Mouse (Mus musculus) stomach, postnatal 0 days (tissue): ENCODE data around the gene Ralgapb. TPM values are rescaled to one million over a fixed set of nuclear protein-coding genes. Genes with fewer than 3 reads are reported as not detected.
A peak's percentile ranks its signal among the peaks of the same experiment; 100 is the strongest.

Experiments
- ATAC-seq: fragments of 200-750 bp; cut with Nextera tagmentation; 2 replicates; pipeline ENCODE4 v1.8.0; 2017; ENCODE audit not compliant: low FRiP score, low TSS enrichment
- DNase-seq: peaks from one replicate; pipeline ENCODE4 v3.0.0-alpha.2; 2016; ENCODE audit warnings: low spot score
- H3K27ac ChIP-seq: fragments of 300-500 bp; sonication (generic); replicated peaks from 2 replicates; pipeline ENCODE4 v1.5.1; 2014; ENCODE audit warnings: mild to moderate bottlenecking, control low read depth
- H3K27me3 ChIP-seq: fragments of 300-500 bp; sonication (generic); 2 replicates; pipeline ENCODE4 v1.6.1; 2014; ENCODE audit warnings: low read length; ENCODE audit not compliant: control insufficient read depth, insufficient read depth
- H3K36me3 ChIP-seq: fragments of 300-500 bp; sonication (generic); 2 replicates; pipeline ENCODE4 v1.6.1; 2014; ENCODE audit warnings: low read length, mixed read lengths; ENCODE audit not compliant: control insufficient read depth, insufficient read depth
- H3K4me1 ChIP-seq: fragments of 300-500 bp; sonication (generic); replicated peaks from 2 replicates; pipeline ENCODE4 v1.6.1; 2014; ENCODE audit warnings: antibody characterized with exemption; ENCODE audit not compliant: control insufficient read depth, insufficient read depth
- H3K4me2 ChIP-seq: fragments of 300-500 bp; sonication (generic); replicated peaks from 2 replicates; pipeline ENCODE4 v1.6.1; 2014; ENCODE audit warnings: low read depth, mild to moderate bottlenecking, control low read depth, moderate library complexity
- H3K4me3 ChIP-seq: fragments of 300-500 bp; sonication (generic); 2 replicates; pipeline ENCODE4 v1.5.1; 2014; ENCODE audit warnings: low read depth, low read length, control low read depth
- H3K9ac ChIP-seq: fragments of 300-500 bp; sonication (generic); 2 replicates; pipeline ENCODE4 v1.6.1; 2014; ENCODE audit warnings: mild to moderate bottlenecking, low read length, control low read depth, mixed read lengths
- H3K9me3 ChIP-seq: fragments of 300-500 bp; sonication (generic); 2 replicates; pipeline ENCODE4 v1.6.1; 2016; ENCODE audit warnings: low read length; ENCODE audit not compliant: control insufficient read depth
- CTCF ChIP-seq: IDR thresholded peaks from 2 replicates; pipeline ENCODE4 v1.5.1; 2016; ENCODE audit warnings: antibody characterized with exemption, low read depth, mild to moderate bottlenecking, moderate library complexity
- EP300 ChIP-seq: optimal IDR thresholded peaks from 2 replicates; pipeline ENCODE3; 2016; ENCODE audit warnings: antibody characterized with exemption
- WGBS: fragments of 180-500 bp; shearing (Covaris S2); extraction: QIAGEN DNeasy Blood & Tissue Kit; methylation state at CpG from one replicate; pipeline ENCODE4 v1.1.7; 2014; 5-methylcytosine and 5-hydroxymethylcytosine counted together
- polyA plus RNA-seq: library from polyadenylated mRNA; unstranded; fragments of >200 nt; fragmentation: Nextera tagmentation; extraction: Ambion mirVana; gene quantifications from 2 replicates; pipeline ENCODE4 v1.2.1, GENCODE M21; 2015

The Ralgapb gene
- 11.4 and 14.1 TPM in 2 replicates for polyA plus RNA-seq

DNA sequence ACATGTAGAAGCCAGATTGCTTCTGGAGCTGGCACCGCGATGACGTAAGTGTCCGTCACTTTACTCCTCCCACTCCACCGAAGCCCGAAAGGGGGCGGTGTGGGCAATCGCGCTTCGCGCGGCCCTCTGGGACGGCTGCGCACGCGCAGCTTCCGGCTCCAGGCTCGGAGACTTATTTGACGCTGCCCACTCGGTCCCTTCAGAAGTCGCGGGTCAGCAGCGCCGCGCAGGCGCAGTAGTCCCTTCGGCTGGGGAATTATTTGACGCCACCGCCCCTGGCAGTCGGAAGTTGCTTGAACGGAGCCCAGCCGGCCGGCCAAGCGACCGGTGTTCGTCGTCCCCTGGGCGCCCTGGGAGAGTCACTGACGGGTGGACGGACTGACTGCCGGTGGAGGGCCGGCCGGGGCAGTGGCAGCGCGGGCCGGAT, at the start of gene Ralgapb:
Gene Ralgapb (plus strand): TSS at position 254 of the 427 bp plus-strand sequence.
- H3K36me3 ChIP-seq, result no peaks in the 10 kb centered on the region
- H3K4me1 ChIP-seq, result 0 out of 2 replicates have a peak, but pooled peaks cover 5% of the 10 kb centered on the region
- H3K9me3 ChIP-seq, result no peaks in the 10 kb centered on the region
- DNase-seq (peak; percentile 98), ATAC-seq (peak; percentile 89)
- TF ChIP-seq EP300 (no peak), CTCF (peak; percentile 80)
- H3K4me3 ChIP-seq, result peak within 1 kb of the TSS; percentile 85
- peak within 1 kb of the TSS; percentile 93 for H3K27ac ChIP-seq
- under 1% methylated on average over 45 of the region's 46 CpGs for WGBS
- peak within 1 kb of the TSS; percentile 90 for H3K4me2 ChIP-seq
- H3K9ac ChIP-seq, result peak within 1 kb of the TSS; percentile 91
- H3K27me3 ChIP-seq, result no peaks in the 10 kb centered on the region

DNA sequence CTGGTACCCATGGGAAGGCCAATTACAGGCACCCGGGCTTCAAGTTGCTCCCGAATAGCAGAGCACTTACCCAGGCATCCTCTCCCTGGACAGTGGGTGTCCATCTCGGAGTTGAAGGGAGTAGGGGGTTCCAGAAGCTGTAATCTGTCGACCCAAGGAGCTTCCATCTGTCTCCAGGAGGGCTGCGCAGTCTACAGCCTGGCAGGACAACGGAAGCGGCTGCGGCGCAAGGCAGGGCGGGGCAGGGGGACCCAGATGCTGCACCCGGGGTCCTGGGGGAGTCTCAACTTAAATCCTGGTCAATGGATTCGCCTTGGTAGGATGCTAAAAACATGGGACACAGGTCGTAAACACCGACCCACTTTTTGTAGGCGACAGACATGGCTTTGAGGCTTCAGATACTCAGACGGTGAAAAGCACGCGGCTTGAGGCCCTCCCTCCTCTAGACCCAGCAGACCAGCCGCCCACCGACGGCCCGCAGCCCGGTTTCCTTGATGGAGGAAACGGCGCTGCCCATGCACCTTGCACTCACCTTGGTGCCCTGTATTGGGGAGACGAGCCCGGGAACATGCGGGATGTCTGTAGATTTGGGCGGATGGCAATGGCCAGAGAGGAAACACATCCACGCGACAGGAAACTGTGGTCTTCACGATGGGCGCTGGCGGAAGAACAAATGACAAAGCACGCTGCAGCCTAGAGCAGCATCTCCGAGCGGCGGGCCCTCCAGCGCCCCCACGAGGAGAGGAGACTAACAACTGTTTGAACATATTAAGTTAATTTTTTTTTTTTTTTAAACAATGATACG, 48.6 kb upstream of the Ralgapb start:
- DNase-seq (peak; percentile 91), ATAC-seq (peak; percentile 87)
- Histone ChIP-seq H3K36me3 (peaks cover 27% of the 10 kb centered on the region), H3K4me1 (no peaks in the 10 kb centered on the region; the same call in 1 of the 2 replicates), H3K9ac (peak overlapping the region; percentile 88), H3K9me3 (no peaks in the 10 kb centered on the region), H3K27ac (peak overlapping the region; percentile 88), H3K4me3 (peak overlapping the region; percentile 67), H3K27me3 (no peaks in the 10 kb centered on the region), H3K4me2 (peak overlapping the region; percentile 83)
- peak; percentile 88 for TF ChIP-seq CTCF
- peak; percentile 28 for TF ChIP-seq EP300
- under 1% methylated on average over 41 of the region's 41 CpGs for WGBS

DNA sequence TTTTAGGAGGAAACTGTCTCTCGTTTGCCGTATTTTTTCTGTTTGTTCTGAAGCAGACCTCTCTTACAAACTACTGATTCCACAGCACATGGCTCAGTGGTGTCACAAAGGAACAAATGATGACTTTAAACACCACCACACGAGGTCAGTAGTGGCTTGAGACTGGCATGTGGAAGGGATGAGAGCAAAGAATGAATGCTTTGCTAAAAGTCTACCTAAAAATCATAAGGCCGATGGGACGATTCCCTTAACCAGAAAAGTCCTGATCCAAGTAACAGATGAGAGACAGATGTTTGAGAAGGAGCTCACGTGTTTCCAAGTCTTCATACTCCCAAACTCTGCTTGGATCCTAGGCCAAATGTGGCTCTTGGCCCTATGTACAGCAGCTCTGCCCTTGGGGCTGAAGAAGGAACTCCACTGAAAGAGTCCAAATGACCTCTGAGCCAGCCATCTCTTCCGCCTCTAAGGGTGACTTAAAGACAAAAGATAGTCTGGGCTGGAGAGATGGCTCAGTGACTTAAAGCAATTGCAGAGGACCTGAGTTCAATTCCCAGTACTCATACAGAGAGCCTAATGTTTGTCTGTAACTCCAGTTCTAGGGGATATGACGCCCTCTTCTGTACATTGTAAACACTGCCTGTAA, 47.8 kb upstream of the Ralgapb start:
- DNase-seq, result no peak
- TF ChIP-seq CTCF, result peak; percentile 61; the same call in 1 of the 2 replicates
- TF ChIP-seq EP300, result no peak
- Histone ChIP-seq H3K4me3 (peak overlapping the region; percentile 67), H3K36me3 (peaks cover 22% of the 10 kb centered on the region), H3K27ac (peak overlapping the region; percentile 46; the same call in 1 of the 2 replicates), H3K4me2 (peak overlapping the region; percentile 83), H3K27me3 (no peaks in the 10 kb centered on the region), H3K9ac (no peak overlapping the region), H3K9me3 (no peaks in the 10 kb centered on the region), H3K4me1 (no peaks in the 10 kb centered on the region; the same call in 1 of the 2 replicates)
- ATAC-seq, result no peak
- WGBS, result 32% methylated on average over 8 of the region's 8 CpGs

DNA sequence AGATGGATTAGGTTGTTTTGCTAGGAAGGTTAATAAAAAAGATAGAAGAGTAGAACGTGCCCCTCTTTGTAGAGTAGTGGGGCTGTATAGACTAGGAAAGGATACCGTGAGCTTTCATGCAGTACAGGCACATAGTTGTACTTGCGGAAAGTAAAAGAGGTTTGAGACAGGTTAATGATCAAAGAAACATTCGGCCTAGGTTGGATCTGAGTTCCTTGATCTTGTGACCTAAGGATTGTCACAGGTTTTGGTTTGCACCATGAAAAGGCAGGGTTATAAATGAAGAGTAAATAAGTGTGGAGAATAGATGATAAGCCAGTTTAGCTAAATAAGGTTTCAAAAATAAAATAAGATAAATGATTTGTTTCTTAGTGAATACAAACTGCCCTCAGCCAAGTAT, 45.5 kb upstream of the Ralgapb start:
- DNase-seq, result no peak
- Histone ChIP-seq H3K9me3 (no peaks in the 10 kb centered on the region), H3K36me3 (peaks cover 5% of the 10 kb centered on the region; the same call in 1 of the 2 replicates), H3K4me3 (no peak overlapping the region), H3K27ac (no peak overlapping the region), H3K27me3 (no peaks in the 10 kb centered on the region), H3K4me2 (no peak overlapping the region), H3K4me1 (no peaks in the 10 kb centered on the region; the same call in 1 of the 2 replicates), H3K9ac (no peak overlapping the region)
- TF ChIP-seq CTCF, result no peak
- no peak for TF ChIP-seq EP300
- WGBS, result 71% methylated on average over 4 of the region's 4 CpGs
- ATAC-seq, result no peak

DNA sequence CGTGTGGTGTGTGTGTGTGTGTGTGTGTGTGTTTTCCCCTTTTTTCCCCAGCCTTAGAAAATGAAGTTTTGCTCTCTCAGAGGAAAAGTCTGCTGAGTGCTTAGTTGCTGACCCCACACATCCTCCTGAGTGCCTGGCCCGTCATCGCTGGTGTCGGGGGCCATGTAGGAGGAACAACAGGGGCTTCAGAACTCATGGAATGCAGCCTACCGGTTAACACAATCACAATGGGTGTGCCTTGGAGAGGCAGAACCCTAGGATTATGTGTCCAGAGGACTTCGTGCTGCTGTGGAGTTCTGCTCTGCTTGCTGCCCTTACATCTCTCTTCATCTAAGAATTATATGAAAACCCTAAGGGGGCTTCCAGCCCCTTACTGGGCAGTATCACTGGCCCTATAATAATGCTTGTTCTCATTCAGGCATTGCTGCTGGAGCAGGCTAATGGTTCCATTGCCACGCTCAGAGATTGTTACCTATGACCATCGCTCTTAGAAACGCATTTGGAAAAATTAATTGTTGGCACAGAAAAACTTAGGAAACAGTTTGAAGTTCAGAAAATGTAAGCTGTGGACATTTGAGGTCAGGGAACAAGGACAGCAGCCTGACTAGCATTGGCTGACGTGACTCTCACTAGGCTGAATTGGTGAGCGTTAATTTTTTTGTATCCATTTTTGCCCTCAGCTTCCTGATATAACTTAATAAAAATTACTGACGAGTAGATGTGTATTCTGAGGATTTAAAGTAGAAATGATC, 44.4 kb upstream of the Ralgapb start:
- H3K27ac ChIP-seq, result no peak overlapping the region
- H3K4me1 ChIP-seq, result no peaks in the 10 kb centered on the region; the same call in 1 of the 2 replicates
- no peak overlapping the region for H3K4me2 ChIP-seq
- H3K27me3 ChIP-seq, result no peaks in the 10 kb centered on the region
- H3K9me3 ChIP-seq, result no peaks in the 10 kb centered on the region
- H3K9ac ChIP-seq, result no peak overlapping the region
- 65% methylated on average over 12 of the region's 12 CpGs for WGBS
- ATAC-seq (no peak), DNase-seq (no peak)
- H3K36me3 ChIP-seq, result no peaks in the 10 kb centered on the region
- no peak overlapping the region for H3K4me3 ChIP-seq
- TF ChIP-seq CTCF (no peak), EP300 (no peak)
